Mouse (Mus musculus) cerebellum, adult 11-12 months (tissue): ENCODE data around the gene Grb2.

Experiments
- DNase-seq: peaks from one replicate; pipeline ENCODE4 v3.0.0; 2022

The Grb2 gene

DNA sequence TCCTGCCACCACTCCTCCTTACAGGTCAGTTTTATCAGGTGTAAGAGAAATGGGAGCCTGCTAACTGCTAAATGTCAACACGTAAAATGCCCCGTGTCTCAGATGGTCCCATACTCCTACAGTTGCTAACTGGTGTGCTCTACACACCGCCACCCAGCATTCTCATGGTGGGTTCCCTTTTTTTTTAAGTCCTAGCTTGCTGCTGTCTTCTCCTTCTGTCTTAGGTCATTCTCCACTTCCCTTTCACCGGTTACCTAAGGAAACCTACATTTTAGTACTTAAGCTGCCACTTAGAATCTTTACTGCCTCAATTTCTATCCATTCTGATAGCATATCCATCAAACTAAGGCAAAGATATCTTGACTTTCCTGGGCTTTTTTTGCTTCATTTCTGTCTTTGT, 107.2 kb downstream of the Grb2 start:
- no peak for DNase-seq

DNA sequence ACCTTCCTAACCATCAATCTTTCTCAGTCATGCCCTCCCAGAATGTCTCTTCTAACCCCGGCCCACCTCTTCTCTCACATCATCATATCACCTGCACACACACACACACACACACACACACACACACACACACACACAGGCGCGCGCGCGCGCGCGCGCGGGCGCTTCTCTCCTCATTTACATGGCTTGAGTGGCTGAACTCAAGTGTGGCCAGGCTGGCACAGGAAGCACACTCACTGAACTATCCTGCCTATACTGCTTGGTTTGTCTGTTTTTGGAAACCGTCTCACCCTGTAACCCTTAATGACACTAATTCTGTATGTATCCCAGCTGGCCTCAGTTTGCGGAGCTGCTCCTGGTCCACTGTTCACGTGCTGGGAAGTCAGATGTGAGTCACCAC, 107.7 kb downstream of the Grb2 start:
- DNase-seq: no peak

- DNase-seq: no peak
Observed at GRCm38 (mm10) chr11:115599722-115600121, 108.7 kb downstream of the Grb2 start.

DNA sequence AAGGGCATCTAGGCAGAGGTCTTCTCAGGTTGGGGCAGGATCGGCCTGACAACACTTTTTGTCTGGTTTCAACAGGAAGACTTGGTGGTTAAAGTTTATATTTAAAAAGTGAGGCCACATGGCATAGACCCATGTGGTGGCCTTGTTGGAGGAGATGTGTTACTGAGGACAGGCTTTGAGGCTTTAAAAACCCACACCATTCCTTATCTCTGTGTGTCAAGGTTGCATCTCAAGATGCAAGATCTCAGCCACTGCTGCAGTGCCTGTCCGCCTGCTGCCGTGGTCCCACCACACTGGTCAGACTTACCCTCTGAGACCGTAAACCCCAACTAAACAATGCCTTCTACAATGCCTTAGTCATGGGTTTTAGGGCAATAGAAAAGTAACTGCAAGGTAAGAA, 110.1 kb downstream of the Grb2 start:
- DNase-seq: no peak

GRCm38 (mm10) chr11:115595209-115595608, 113.2 kb downstream of the Grb2 start:
- no peak for DNase-seq
